Mouse (Mus musculus) hindlimb bud, embryonic 11.5 days (tissue): ENCODE measurements around the gene Syn3.
"Not testable (repeated sequence)": the region's sequence is repeated elsewhere in the genome, so short reads cannot be mapped to it uniquely, and the experiment has no call there.

Experiments
- DNase-seq: peaks from one replicate; pipeline ENCODE4 v3.0.0-alpha.2; 2012; ENCODE audit warnings: low read depth, low spot score; ENCODE audit errors: extremely low spot score

Syn3 gene

DNA sequence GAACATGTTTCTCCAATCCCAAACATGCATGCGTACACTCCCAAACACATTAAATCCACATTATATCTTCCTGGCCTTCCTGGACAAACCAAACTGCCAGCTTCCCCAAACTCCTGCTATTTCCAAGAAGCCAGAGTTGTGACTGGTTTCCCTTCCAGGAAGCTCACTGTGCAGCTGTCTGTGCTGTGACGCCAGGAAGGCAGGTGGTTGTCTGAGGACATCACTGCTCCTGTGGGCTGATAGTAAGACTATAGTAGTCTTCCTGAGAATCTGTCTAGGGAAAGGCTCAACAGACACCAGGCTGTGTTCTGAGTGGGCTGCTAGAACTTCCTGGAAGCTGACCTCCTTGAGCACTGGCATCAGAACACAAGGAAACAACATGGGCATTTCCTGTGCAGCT lies 375.5 kb downstream of the Syn3 start:
- DNase-seq: no peak

DNA sequence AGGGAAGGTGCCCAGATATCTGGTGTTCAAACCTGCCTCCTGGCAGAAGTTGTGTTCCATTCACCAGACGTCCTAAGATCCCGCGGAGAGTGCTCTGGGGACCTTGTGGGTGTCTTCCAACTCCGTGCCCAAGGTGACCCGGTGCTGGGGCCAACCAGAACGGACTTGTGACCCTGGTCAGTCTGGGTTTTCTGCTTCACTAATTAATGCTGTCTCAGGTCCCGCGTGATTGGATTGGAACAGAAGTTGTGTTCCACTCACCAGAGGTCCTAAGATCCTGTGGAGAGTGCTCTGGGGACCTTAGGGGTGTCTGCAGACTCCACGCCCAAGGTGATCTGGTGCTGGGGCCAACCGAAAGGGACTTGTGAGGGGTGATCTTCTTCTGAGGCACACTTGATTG lies 376.2 kb downstream of the Syn3 start:
- not testable (repeated sequence) for DNase-seq

DNA sequence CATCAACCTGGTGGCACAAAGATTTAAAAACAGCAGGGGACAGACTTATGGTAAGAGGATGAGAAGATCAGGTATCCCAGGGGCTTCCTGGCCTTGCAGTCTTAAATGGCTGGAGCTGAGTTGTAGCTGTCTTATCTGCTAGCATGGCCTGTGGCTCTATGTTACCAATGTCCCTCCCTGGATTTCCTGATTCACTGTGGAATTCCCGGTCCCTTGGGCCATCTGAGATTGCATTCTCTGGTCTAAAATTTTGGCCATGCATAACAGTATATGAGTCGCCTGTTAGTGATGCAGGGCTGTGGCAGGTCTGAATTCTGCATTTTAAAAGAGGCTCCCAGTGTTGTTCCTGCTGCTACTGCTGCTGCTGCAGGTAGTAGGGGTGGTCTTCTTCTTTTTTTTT lies 382.4 kb downstream of the Syn3 start:
- no peak for DNase-seq

DNA sequence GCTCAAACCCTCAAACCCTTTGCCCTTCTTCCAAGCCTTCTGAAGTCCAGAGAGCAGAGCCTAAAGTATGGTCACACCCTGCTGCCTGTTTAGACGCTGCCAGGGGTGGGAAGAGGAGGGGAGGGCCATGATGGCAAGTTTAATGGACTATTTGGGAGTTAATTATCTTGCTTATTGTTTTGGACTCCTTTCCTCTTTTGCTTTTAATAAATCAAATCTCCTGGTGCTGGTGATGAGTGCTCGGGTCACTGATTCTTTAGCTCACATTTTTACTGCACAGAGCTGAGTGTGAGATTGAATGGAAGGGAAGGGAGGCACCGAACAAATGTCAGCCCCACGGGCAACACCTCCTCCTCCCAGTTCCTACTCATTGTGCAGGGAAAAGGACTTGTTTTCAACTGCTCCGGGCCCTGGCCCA lies 384.3 kb downstream of the Syn3 start:
- DNase-seq: no peak

DNA sequence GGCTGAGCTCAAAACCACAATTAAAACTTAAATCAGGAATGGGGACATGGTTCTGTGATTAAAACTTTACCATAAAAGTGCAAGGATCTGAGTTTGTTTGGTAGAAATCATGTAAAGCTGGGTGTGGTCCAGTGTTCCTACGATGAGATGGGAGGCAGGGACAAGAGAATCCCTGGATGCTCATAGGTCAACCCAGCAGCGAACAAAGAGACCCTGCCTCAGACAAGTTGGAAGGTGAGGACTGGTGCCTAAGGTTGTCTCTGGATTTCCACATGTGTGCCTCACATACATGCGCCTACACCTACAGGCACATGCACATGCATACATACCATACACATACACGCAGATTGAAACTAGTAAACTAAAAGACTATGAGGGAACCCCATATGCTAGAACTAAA lies 389.9 kb downstream of the Syn3 start:
- no peak for DNase-seq

DNA sequence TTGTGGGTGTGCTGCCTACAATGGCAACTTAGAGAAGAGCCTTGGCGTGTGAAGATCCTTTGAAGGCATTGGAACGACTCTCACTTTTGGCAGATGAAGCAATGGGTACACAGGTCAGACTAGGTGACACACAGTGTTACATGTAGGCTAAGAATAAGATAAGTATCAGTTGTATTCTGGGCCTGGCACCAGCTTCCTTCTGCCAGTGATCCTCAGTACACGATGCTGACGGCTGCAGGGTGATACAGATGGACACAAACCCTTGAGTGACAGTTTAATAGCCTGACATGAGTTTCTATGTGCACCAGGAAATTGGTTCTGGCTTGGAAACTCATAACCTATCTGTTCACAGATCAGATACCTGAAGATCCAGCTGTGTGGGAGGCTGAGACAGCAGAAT lies 391.0 kb downstream of the Syn3 start:
- DNase-seq: no peak

DNA sequence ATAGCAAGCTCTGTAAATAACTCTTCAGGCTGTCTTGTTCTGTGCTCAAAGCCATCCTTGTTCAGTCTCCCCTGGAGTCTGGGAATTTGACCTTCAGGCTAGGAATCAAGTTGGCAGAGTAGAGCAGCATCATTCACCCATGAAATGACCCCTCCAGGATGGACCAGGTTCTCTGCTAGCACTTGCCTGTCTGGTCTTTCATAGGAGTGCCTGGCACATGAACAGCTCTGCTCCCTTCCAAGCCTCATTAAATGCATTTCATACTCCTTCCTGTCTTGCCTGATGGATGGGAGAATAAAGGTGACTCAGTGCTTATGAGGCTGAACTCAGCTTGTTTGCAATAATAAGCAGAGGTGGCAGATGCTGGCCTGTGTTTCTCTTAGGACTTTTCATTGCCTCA lies 394.7 kb downstream of the Syn3 start:
- DNase-seq: no peak

DNA sequence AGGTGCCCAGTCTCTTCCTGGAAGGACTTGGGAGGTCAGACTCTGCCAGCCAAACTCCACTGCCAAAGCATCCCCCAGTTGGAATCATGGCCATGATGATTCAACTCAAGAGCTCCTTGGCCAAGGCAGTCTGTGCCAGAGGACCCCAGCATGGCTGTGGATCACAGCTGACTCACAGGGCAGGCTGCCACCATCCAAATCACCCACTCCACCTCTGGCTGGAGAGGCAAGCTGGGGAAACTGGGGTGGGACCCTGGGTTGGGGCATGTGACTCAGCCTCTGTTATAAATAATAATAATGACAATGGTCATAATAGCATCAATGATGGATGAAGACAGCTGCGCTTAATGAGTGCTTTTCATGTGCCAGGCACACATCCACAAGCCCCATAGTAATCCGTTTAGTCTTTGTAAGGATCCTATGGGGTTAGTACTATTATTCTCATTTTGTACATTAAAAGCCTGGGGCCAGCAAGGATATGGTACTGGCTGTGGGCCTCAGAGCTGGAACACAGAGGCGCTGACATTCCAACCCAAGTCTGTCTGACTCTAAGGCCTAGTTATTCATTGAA lies 398.3 kb downstream of the Syn3 start:
- DNase-seq: no peak

DNA sequence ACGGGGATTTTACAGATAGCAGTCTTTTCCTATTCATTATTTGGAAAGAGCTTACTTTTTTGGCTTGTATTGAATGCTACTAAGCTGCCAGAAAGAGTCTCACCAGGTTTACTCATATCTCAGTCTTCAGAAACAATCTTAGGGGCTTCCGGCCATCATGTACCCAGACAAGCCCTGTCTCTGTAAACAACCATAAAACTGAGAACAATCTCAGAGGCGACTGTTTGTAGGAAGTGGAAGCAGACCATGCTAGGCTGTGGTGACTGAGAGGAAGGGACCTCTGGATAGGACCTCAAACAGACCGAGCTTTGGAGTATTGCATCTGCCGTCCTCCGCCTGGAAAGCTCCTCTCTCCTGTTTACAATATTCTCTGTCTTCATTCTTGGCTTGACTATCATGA lies 400.3 kb downstream of the Syn3 start:
- no peak for DNase-seq

DNA sequence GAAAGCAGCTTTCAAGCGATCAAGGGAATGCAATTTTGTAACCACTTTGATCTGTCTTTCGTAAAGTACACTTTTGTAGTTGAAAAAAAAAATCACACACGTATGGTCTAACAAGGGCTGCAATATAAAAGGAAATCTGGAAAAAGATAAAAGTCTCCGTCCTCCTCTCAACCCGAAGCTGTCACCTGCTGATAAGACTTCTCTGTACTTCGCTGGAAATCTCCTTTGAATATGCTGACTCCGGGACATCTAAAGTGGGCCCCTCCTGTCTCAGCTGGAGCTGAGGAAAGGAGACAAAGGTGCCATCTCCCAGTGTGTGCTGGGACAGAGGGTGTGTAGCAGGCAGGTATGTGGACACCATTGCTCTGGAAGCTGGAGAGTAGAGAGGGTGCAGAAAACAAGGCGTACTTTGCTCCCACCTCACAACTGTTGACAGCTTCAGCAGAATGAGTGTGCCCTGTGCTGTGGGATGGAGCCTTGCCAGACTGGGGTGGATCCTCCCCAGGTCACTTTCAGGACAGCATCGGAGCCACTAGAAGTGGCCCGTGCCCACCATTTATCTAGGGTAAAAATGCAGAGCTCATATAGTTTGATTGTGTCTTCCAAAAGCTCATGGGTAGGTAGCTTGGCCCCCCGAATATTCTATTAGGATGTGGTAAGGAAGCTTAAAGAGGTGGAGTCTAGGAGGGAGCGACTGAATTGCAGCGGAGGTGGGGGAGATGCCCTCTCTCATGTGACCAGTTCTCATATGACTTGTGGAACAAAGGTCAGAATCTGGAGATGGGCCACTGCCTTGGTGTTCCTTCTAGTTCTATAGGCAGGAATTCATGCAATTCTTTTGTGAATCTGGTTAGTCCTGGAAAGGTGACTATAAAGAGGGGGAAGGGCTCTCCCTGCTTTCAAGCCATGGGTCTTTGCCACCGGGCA lies 405.3 kb downstream of the Syn3 start:
- no peak for DNase-seq

DNA sequence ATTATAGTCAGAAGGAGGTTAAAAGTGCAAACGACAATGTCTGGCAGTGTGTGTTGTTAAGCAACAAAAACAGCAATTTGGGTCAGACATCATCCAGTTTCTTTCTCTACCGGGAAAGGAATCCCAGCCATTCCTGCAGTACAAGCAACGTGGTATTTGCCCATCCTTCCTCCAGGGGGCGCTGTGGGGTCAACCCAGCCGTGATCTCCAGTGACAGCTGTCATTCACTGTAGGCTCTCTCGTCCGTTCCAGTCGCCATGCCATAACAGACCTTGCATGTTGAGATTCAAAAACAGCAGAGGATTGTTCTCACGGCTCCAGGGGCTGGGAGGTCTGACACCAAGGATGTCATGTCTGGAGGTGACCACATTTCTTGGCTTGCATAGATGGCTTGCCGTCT lies 406.8 kb downstream of the Syn3 start:
- no peak for DNase-seq

DNA sequence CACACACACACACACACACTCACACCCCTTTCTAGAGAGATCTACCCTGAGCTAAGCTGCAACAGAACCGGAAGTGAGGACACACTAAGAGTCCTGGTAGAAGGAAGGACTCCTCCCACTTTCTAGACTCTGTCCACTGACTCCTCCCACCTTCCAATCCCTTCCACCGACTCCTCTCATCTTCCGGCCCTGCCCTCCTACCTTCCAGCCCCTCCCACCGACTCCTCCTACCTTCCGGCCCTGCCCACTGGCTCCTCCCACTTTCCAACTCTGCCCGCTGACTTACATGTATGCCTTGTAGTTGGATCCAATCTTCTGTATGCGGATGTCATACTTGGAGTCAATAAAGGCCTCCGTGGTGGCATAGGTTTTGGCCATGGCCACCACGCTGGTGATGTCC lies 418.8 kb downstream of the Syn3 start:
- no peak for DNase-seq

DNA sequence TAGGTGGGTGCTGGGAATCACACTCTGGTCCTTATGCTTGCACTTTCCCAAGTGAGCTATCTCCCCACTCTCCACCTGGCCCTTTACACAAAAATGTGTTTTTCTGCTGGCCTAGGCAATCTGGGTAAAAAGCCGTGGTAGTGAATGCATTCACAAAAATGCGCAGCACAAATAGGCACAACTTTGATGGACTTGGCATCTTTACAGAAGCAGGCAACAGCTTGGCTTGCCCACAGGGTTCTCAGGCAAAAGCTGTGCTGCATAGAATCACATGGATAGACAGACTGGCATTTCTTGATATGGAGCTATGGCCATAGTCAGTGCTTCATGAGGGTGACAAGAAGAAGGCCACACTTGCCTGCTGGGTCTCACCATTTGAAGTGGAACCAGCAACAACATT lies 419.9 kb downstream of the Syn3 start:
- DNase-seq: no peak

DNA sequence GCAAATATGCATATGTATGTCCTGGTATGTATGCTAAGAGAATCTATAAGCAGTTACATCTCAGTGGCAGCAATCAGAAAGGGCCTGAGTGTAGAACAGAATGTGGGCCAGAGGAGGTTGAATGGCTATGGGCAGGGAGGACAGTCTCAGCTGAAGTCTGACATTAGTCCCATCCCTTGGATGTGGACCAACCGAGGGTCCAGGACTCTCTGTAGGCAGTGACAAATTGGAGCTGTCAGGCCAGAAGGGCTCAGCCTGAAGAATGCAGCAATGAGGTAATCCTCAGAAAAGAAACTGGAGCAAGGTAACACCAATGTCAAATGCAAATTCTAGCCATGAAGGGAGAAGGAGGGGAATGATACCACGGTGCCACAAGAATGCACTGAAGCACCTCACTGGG lies 421.4 kb downstream of the Syn3 start:
- no peak for DNase-seq

DNA sequence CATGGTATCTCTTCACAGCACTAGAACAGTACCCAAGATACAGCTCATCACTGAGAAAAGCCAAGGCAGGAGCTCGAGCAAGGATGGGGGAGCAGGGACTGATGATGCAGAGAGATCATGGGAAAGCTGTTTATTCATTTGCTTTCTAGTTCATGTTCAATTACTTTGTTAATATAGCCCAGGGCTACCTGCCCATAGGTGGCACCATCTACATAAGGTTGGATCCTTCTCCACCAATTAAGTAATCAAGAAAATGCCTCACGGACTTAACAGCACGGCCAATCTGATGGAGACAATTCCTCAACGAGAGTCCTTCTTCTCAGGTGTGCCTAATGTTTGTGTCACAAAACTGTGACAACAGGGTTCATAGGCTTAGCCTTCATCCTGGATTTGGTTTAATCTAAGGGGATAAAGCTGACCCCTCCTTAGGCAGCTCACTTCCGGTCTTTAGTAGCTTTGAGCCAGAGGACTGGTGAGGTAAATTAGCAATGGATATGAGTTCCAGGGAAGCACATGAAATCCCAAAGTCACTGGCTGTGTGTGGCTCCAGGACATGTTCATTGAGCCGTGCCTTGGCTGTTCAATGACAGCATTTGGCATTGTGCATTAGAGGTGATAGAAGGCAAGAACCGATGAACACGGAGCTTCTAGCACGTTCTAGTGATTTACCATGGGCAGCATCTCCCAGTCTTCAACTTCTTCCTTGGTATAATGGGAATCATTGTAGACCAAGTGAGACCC lies 423.6 kb downstream of the Syn3 start:
- DNase-seq: no peak

DNA sequence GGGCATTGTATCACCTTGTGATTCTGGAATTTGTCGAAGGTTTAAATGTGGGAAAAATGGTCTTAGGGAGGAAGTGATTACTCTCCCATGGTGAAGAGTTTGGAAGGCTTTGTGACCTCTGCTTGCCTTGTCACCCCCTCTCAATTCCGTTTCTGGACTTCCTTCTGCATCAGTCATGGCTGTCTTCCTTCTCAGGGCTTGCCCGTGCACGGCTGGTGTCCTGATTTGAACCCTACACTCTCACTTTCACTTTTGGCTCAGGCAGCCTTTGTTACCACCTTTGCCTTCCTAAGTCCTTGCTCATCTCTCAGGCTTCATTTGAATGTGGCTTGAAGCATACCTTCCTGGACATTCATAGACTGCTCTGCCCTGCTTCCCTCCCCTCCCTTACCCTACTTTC lies 424.6 kb downstream of the Syn3 start:
- no peak for DNase-seq

DNA sequence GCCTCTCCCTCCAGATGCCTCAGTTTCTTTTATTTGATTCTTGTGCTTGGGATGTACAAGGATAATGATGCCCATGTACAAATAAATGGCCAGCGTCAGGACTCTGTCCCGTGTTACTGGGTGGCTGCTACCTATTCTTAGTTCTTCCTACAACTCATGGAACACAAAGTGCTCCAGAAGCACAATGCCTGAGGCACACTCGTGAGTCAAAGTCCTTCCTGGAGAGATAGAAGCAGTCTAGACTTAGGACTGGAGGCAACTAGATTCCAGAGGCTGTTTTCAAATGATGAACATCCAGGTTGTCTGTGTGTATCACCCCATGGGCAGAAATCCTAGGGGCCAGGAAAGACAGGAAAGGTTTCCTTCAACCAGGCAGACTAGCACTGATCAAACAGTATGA lies 427.9 kb downstream of the Syn3 start:
- no peak for DNase-seq

DNA sequence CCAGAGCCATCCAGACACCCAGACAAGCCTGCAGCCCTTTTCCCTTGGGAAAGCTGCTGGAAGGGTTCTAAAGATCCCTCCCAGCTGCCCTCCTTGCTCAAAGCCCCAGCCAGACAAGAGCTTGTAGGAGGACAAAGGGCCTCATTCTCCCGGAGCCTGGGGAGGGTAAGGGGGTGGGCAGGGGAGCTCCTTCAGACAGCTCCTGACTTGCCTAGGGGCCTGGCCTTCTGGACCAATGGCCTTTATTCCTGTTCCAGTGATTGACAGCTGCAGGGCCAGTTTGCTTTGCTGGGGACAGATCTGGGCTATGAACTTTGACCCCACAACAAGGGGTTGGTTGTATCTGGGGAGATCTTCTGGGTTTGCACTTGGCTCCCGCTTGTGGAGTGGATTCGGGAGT lies 429.4 kb downstream of the Syn3 start:
- DNase-seq: no peak

DNA sequence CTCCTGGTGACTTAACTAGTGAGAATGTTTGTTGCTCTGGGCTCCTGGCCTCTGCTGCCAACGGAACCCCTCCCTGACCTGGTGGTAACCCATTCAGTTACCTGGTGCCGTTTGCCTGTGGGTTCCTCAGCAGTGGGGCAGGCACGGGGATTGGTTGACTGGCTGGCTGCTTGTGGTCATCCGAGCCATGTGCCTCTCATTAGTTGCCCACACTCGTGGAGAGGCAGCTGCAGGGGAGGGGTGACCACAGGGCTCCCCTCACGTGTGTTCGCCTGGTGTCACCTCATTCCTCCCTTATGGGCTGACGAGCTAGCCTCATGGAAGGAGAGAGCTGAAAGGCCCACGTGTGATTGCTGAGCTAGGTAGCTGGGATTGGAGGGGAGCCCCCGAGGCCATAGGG lies 430.8 kb downstream of the Syn3 start:
- no peak for DNase-seq

DNA sequence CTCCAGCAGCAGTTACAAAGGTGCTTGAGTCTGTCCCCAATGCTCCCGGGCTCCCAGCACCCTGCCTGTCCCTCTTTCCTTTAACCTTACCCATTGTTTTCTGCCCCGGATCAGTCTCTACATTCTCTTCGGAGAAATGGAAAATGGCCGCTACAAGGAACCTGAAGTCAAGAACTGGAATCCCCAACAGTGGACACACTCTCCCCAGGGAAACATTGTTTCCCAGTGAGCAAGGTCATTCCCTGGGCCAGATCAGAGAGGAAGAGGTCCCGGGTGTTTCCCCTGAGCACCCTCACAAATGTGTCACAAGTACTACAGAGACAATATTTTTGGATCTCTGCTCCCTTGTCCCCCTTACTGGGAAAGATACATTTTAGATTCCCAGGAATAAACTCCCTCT lies 432.0 kb downstream of the Syn3 start:
- DNase-seq: no peak

DNA sequence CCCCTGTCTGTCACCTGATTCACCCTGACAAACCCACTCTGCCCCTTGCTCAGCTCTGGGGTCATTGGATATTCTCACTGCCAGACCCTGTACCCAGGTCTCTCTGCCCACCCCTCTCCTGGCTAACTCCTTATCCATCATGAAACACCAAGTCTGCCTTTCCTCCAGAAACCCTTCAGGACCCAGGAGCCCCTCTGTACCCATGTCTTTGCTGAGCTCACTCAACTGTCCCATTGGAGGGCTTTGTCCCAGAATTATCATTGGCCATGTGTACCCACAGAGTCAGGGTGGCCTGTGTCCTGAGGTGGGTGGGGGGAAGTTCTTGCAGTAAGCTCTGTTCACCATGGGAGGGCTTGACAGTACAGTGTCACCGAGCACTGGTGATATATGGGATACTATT lies 433.0 kb downstream of the Syn3 start:
- no peak for DNase-seq

DNA sequence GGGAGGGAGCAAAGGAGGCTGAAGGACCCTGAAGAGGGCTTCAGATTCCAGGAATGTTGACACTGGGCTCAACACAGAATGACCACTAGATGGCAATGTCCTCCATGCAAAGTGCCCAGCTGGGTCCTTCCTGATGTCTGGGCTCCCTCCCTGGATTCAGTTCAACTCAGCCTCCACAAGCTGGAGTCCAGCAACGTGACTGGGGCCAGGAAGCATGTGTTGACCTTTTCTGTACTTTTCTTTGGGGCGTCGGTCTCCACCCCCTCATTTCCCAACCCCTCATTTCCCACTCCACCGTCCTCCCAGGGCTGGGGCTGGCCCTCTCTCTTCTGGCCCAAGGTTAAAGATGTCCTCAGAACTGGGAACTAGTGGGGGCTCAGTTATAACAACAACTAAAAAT lies 433.8 kb downstream of the Syn3 start:
- peak; percentile 72 for DNase-seq
